Mouse (Mus musculus): Measurements from ENCODE around the gene Tnks2.

Tnks2 gene

DNA sequence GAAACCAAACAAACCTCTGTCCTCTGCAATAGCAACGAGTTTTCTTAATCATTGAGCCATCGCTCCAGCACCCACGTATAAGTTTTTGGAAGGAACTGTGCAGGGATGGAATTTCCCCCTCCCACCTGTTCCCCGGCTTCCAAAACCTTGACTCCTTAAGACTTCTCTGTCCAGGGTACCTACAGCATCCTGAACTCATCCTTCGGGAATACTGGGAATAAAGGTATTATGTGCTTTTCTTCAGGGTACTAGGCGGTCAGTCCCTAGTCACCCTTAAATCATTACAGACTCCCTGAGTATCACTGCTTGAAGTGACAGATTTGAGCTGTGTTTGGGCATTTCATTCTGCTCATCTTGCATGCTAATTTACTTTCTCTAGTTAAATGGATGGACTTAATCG, 69.3 kb downstream of the Tnks2 start:
- DNase-seq = no peak

DNA sequence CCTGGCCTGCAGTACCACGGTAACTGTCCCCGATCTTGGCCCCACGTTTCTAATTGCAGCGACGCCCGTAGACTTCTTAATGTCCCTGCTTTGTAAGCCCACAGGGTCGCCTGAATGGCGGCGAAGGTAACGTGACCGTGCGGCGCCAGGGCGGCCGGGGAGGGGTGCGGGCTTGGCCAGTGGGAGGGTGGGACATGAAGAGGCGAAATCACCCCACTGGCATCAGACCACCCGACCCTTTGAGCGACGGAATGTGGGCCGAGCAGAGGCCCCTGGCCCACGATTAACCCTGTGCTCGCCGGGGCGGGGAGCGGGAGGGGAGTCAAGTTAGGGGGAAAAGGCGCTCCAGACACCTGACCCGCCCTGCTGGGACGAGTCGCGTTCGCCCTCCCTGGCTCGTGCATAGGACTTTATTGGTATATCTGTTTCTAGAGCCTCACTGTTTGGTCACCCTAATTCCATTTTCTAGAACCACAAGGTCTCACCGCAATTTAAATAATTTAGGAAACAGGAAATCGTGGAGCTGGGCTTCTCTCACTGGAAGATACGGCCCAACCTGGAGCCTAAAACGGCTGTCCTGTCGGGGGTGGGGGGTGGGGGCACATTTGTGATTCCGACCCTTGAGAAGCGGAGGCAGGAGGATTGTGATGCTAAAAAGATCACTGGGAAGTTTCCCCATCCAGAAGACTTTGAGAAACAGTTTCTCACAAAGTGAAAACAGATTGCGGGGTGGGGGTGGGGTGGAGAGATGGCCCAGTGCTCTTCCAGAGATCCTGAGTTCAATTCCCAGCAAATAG, 70.4 kb downstream of the Tnks2 start:
- DNase-seq = peak; percentile 28

- DNase-seq = no peak
Observed at GRCm38 (mm10) chr19:36909150-36909549, 75.1 kb downstream of the Tnks2 start.

DNA sequence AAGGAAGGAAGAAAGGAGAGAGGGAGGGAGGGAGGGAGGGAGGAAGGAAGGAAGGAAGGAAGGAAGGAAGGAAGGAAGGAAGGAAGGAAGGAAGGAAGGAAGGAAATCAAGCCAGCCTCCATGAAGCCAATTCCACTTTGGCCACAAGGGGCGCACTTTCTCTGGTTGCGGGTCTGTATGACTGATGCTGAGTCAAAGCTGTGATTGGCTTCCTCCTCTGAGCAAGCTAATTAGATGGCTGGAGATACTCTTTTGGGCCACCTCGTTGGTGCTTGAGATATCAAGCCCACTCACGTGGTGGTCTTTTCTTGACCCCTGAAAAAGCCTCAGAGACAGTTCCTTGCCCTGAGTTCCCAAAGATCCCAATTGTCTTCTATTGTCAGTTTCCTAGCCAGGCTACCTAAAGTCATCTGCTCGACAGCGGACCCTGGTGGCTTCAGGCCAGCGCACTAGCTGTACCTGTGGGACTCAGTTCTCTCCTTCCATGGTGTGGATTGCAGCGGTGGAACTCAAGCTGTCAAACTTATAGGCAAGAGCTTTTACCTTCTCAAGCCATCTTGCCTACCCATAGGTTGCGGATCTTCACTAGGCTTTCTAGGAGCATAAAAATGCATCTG, 75.8 kb downstream of the Tnks2 start:
- peak; percentile 47 for DNase-seq

DNA sequence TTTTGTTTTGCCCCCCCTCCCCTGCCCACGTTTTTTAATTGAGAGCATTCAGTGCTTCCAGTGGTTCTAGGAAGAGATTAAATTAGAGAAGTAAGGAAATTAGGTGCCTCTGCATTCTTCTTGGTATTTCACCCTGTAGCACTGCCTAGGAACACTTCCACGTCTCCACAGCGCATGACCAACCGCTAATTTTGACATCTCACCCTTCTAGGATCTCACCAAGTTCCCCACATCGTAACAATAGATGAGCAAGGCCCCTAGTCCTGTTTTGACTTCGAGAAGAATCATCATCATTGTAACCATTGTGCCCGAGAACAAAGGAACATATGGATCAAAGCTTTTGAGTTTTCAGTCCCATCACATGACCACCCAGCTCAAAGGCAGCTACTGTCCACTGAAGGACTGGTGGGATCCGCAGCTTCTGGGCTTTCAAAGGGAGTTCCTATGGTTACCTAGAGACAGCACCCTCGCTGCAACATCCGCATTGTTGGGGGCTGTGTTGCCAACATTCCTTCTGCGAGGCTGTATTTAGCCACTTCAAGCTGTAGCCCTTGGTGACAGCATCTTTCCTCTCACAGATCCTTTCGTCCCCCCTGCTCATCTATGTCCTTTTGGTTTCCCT, 76.5 kb downstream of the Tnks2 start:
- DNase-seq = peak; percentile 47

GRCm38 (mm10) chr19:36913064-36913463, 79.0 kb downstream of the Tnks2 start:
- no peak for DNase-seq

DNA sequence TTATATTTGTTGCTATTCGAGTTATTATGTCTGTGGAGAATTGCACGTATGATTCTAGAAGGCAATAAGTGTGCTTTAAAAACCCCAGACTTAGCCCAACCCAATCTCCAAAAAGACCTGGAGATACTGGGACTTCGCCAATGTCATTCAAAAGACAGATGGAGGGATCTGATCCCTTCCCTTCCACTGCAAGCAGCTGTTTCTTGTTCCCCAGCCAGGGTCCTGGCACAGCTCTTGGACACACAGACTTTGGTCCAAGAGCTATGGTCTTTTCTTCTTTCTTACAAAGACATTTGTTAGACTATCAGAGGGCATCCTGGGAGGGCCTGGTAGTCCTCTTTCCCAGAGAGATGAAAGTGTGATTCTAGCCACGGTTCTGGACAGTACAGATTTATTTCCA, 82.2 kb downstream of the Tnks2 start:
- no peak for DNase-seq

DNA sequence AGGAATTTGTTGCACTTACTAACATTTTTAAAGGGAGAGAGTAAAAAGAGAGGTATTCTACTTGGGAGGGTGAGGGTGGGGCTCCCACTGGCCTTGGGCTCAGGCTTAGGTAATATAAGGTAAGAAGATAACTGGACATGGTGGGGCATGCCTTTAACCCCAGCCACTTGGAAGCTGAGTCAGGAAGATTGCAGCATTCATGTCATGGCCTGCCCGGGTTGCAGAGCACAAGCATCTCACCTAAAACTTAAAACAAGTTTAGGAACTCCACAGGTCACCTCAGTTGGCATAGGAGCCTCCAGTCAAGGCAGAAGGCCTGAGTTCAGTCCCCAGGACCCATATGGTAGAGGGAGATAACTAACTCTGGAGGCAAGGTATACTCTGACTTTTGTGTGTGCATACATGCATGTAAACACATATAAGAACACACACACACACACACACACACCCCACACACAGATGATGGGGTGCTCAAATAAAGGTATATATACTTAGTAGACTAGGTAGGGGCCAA, 82.9 kb downstream of the Tnks2 start:
- no peak for DNase-seq

GRCm38 (mm10) chr19:36918441-36919301, 84.6 kb downstream of the Tnks2 start:
- peak; percentile 93 for DNase-seq

GRCm38 (mm10) chr19:36919466-36919865, 85.4 kb downstream of the Tnks2 start, which contains the start of gene Fgfbp3:
TSS of gene Fgfbp3 (minus strand) at chr19:36919615.
- no peak for DNase-seq

GRCm38 (mm10) chr19:36922015-36922414, 88.0 kb downstream of the Tnks2 start:
- no peak for DNase-seq

DNA sequence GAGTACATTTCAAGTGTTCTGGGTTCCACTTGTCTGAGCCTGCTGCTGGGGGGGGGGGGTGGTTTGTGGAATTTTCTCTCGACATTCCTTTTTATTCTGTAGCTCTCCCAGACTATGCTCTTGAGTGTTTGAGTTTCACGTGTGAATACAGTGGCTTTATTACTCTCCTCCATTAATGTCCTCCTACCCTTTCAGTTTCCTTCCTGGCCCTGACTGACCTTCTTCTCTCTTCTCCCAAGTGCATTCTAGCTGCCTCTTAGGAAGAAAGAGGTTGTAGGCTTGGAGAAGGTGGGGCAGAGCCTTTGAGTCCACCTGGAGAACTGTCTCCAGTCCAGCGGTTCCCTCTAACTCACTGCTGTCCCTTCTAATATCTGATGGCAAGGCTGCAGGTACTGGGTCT, 88.9 kb downstream of the Tnks2 start:
- no peak for DNase-seq

GRCm38 (mm10) chr19:36925671-36926552, 91.9 kb downstream of the Tnks2 start, which contains the start of gene Btaf1:
TSS of gene Btaf1 (plus strand) at chr19:36926079.
- peak; percentile 92 for DNase-seq

- DNase-seq = peak; percentile 25
Observed at GRCm38 (mm10) chr19:36926553-36927236, 92.7 kb downstream of the Tnks2 start.

DNA sequence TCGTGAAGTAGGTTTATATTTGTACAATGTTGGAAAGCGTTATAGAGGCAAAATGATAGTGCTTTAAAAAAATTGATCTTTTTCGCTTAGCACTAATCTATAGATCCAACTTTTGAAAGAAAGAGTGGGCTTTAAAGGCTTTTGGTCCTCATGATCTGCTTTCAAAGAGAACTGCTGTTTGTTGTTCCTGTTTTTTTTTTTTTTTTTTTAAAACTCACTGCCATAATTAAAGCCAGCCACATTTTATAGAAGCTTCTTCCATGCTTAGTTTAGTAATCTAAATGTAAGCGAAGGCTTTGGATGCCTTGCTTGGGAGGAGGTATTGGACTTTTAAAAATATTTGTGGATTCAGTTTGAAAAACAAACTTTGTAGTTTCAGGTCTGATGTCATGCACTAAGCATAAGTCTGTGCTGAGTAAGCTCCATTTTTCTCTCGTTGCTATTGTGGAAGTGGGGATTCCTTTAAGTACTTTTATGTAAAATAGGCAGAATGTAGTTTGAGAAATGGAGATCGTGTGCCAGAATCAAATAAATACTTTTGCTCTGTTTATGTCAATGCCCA, 93.8 kb downstream of the Tnks2 start:
- no peak for DNase-seq

DNA sequence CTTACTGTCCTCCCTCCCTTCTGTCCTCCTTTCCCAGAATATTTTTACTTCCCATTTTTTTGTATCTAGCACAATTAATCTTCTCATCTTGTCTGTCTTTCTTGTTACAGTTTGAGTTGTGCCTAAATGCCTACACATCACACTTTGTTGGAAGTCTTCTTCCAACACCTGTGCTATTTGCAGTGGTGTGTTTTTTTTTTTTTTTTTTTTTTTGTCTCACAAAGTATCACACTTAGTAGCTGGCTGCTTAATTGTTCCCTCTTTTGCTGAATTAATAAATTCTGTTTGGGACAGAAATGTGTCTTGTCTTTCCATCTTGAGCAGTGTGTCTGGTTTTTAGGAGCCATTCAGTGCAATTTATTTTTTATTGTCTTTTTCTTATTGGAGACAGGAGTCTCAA, 95.8 kb downstream of the Tnks2 start:
- DNase-seq = no peak

DNA sequence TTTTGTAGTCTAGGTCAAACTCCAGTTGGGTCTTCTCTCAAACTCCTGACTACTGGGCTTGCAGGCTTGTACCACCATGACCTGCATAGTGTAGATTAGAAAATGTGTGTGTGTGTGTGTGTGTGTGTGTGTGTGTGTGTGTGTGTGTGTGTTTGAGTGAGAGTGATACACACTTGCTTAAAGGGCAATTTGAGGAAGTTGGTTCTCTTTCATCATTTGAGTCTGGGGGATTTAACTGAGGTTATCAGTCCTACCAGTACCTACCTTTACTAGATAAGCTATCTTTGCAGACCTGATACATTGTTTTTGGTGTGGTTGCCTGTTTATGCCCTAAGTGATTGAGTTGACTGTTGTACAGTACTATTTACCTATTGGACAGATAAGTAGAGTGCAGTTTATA, 98.1 kb downstream of the Tnks2 start:
- DNase-seq = no peak

DNA sequence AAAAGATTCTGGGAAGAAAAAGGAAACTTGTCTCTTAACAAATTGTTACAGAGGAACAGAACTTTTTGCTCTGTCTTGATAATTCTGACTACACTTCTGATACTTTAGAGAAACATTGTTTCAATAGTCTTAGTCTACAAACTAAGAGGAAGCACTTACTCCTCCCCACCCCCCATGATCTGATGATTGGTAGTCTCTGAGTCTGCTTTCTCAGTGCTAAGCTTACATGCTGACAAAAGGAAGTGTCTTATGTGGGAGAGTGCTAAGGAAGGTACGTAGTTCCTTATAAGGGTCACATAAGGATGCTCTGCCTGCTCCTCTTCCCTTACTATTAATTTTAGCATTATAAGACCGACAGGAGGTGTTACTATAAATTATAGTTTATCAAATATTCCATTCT, 98.6 kb downstream of the Tnks2 start:
- DNase-seq = no peak

- DNase-seq = no peak
Observed at GRCm38 (mm10) chr19:36936285-36936684, 102.3 kb downstream of the Tnks2 start.

DNA sequence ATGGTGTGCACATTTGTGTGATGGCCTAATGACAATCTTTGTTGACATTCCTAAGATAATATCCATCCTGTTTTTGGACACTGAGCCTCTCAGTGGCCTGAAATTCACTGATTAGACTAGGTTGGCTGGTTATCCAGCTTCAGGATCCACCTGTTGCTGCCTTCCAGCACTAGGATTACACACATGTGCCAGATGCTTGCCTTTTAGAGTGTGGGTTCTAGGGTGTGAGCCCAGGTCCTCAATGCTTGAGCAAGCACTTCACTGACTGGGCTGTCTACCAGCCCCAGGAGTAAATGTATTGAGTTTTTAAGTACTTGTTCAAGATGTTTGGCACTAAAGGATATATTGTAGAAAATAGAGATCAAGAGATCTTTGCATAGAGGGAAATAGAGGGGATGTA, 104.0 kb downstream of the Tnks2 start:
- DNase-seq = no peak

- DNase-seq = no peak
Observed at GRCm38 (mm10) chr19:36940064-36940463, 106.0 kb downstream of the Tnks2 start.
